ENCODE assay signal across 24 mouse cellular contexts in genomic region chr3:104444946-104445460, GRCm38 (mm10).
"Had no signal": no experiment of that assay in that cellular context is flagged by ENCODE, and none has a peak within 500 bp of the region (broad histone marks: within the 10 kb centered on the region; RNA-seq: fewer than 3 reads in every experiment).

No protein-coding gene starts in this region.

- H3K9ac ChIP-seq: heart, embryonic 15.5 days; hindbrain, embryonic 12.5 days; hindbrain, embryonic 14.5 days; intestine, embryonic 15.5 days; kidney, embryonic 15.5 days; limb, embryonic 13.5 days; limb, embryonic 15.5 days; liver, embryonic 12.5 days; liver, embryonic 14.5 days had no signal

- H3K4me3 ChIP-seq: gastrocnemius, adult 2 months; heart, adult 2 months; heart, embryonic 13.5 days; heart, embryonic 15.5 days; hindbrain, embryonic 10.5 days; hindbrain, embryonic 12.5 days; intestine, embryonic 15.5 days; kidney, embryonic 15.5 days; limb, embryonic 13.5 days; limb, embryonic 15.5 days; liver, embryonic 12.5 days had no signal

- DNase-seq: gastrocnemius, postnatal 25 days; kidney, adult 11 months; kidney, adult 2 months; kidney, adult 9 months; kidney, postnatal 14 days; kidney, postnatal 36 days; layer of hippocampus, adult 9-11 months; layer of hippocampus, postnatal 36 days; left cerebral cortex, postnatal 4 days had no signal

- H3K36me3 ChIP-seq: heart, embryonic 13.5 days; heart, embryonic 15.5 days; hindbrain, embryonic 10.5 days; hindbrain, embryonic 12.5 days; intestine, embryonic 15.5 days; kidney, embryonic 15.5 days; limb, embryonic 13.5 days; limb, embryonic 15.5 days; liver, embryonic 12.5 days had no signal

- H3K27ac ChIP-seq: gastrocnemius, adult 2 months; heart, adult 2 months; heart, embryonic 13.5 days; heart, embryonic 15.5 days; hindbrain, embryonic 10.5 days; hindbrain, embryonic 12.5 days; hindbrain, embryonic 14.5 days; intestine, embryonic 15.5 days; kidney, embryonic 15.5 days; kidney, postnatal 0 days; limb, embryonic 13.5 days; limb, embryonic 15.5 days; liver, embryonic 12.5 days; liver, embryonic 14.5 days had no signal

- H3K4me2 ChIP-seq: heart, embryonic 11.5 days; heart, embryonic 13.5 days; heart, embryonic 15.5 days; hindbrain, embryonic 12.5 days; hindbrain, embryonic 14.5 days; intestine, embryonic 15.5 days; kidney, embryonic 15.5 days; limb, embryonic 13.5 days; limb, embryonic 15.5 days; liver, embryonic 12.5 days had no signal

- H3K27me3 ChIP-seq: heart, embryonic 13.5 days; heart, embryonic 15.5 days; hindbrain, embryonic 12.5 days; intestine, embryonic 15.5 days; kidney, embryonic 15.5 days; limb, embryonic 13.5 days; limb, embryonic 15.5 days; liver, embryonic 12.5 days had no signal

- H3K9me3 ChIP-seq: heart, embryonic 13.5 days; heart, embryonic 15.5 days; hindbrain, embryonic 10.5 days; hindbrain, embryonic 12.5 days; intestine, embryonic 15.5 days; kidney, embryonic 15.5 days; limb, embryonic 13.5 days; limb, embryonic 15.5 days; liver, embryonic 12.5 days had no signal
